Mouse (Mus musculus) testis, adult 2 months (tissue): ENCODE measurements around the gene Scarf1. TPM values are rescaled to one million over a fixed set of nuclear protein-coding genes. Genes with fewer than 3 reads are reported as not detected.

ENCODE experiments used
- H3K27ac ChIP-seq: fragments of 200-500 bp; 2 replicates; pipeline ENCODE4 v1.5.1; 2012; ENCODE audit warnings: low read depth, low read length; ENCODE audit not compliant: control insufficient read depth, insufficient read depth
- H3K27me3 ChIP-seq: fragments of 200-500 bp; 2 replicates; pipeline ENCODE4 v1.6.1; 2012; ENCODE audit warnings: mild to moderate bottlenecking, low read length, moderate library complexity; ENCODE audit not compliant: control insufficient read depth, insufficient read depth
- H3K36me3 ChIP-seq: fragments of 200-500 bp; 2 replicates; pipeline ENCODE4 v1.6.1; 2012; ENCODE audit warnings: mild to moderate bottlenecking, low read length; ENCODE audit not compliant: control insufficient read depth, insufficient read depth
- H3K4me1 ChIP-seq: fragments of 200-500 bp; 2 replicates; pipeline ENCODE4 v1.6.1; 2012; ENCODE audit warnings: low read length; ENCODE audit not compliant: control insufficient read depth, insufficient read depth
- H3K4me3 ChIP-seq: fragments of 200-500 bp; 2 replicates; pipeline ENCODE4 v1.5.1; 2012; ENCODE audit warnings: low read depth, mild to moderate bottlenecking, low read length, moderate library complexity, mixed read lengths; ENCODE audit not compliant: control insufficient read depth
- CTCF ChIP-seq: fragments of 200-500 bp; IDR thresholded peaks from 2 replicates; pipeline ENCODE4 v1.5.1; 2012; ENCODE audit warnings: low read depth, mild to moderate bottlenecking, inconsistent platforms, low read length, moderate library complexity; ENCODE audit not compliant: control insufficient read depth, insufficient read depth, insufficient replicate concordance
- POLR2A ChIP-seq: fragments of 200-500 bp; IDR thresholded peaks from 2 replicates; pipeline ENCODE4 v1.6.1; 2012; ENCODE audit warnings: low read depth, mild to moderate bottlenecking, inconsistent platforms, low read length, moderate library complexity; ENCODE audit not compliant: control insufficient read depth
- polyA plus RNA-seq: library from polyadenylated mRNA; depleted of rRNA; stranded (reverse); fragments of >200 nt; gene quantifications from 2 replicates; pipeline ENCODE4 v1.2.3, GENCODE M21; 2012

The Scarf1 gene
- polyA plus RNA-seq, 1 experiment, result 0.64 TPM

GRCm38 (mm10) chr11:75560530-75561409 lies 47.4 kb downstream of the Scarf1 start:
- TF ChIP-seq CTCF, result no peak
- no peaks in the 10 kb centered on the region; the same call in 1 of the 2 replicates for H3K4me1 ChIP-seq
- H3K27me3 ChIP-seq, result no peaks in the 10 kb centered on the region
- no peak overlapping the region for H3K27ac ChIP-seq
- no peak overlapping the region for H3K4me3 ChIP-seq
- 0 out of 2 replicates have a peak, but pooled peaks cover 1% of the 10 kb centered on the region for H3K36me3 ChIP-seq

GRCm38 (mm10) chr11:75561410-75561791 lies 48.1 kb downstream of the Scarf1 start:
- no peak for TF ChIP-seq CTCF
- no peak for TF ChIP-seq POLR2A
- no peak overlapping the region for H3K4me3 ChIP-seq
- no peaks in the 10 kb centered on the region; the same call in 1 of the 2 replicates for H3K4me1 ChIP-seq
- 0 out of 2 replicates have a peak, but pooled peaks cover 3% of the 10 kb centered on the region for H3K36me3 ChIP-seq
- no peaks in the 10 kb centered on the region for H3K27me3 ChIP-seq
- no peak overlapping the region for H3K27ac ChIP-seq

DNA sequence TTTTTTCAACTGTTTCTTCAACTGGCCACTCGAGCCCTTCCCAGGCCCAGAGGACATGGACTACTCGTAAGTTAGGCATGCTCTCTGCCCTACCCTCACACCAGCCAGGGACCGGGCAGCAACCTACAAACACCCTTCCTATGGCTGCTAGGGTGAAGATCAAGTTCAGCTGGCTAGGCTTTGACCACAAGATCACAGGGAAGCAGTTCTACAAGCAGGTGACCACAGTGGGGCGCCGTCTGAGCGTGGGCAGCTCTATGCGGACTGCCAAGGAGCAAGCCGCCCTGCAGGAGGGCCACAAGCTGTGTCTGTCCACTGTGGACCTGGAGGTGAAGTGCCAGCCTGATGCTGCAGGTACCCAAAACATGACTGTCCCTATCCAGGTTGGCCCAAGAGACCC lies 49.5 kb downstream of the Scarf1 start:
- no peak overlapping the region for H3K4me3 ChIP-seq
- TF ChIP-seq CTCF (no peak; the same call in 1 of the 2 replicates), POLR2A (no peak)
- H3K27ac ChIP-seq, result no peak overlapping the region

DNA sequence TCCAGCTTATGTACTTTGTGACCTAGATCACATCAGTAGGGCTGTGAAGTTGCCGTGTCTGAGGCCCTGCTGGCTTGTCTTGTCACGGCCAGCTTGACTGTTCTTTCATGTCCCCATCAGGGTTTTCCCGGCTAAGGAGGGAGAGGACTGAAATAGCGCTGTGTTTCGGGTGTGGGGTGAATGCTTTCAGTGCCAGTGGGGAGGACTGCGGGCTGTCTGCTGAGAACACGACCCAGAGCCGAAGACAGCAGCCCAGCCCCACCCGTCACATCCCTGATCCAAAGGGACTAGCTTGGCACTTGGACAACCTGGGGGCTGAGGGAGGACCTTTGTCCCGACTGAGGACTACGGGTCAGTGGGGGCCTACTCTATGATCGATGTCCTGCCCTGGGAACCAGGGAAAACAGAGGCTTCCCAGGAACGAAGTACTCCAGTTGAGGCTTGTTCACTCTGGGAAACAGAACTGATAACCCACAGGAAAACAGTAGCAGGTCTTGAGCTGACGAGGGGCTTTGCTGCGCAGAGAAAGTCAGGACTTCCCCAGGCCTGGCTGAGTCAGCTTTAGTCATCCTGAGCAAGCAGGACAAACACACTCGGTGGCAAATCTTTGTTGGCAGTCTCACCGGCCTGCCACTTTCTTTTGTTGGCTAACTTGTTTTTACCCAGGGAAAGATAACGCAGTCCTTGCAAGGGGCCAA lies 50.7 kb downstream of the Scarf1 start:
- Histone ChIP-seq H3K36me3 (peaks cover 4% of the 10 kb centered on the region), H3K27ac (peak overlapping the region; percentile 41), H3K4me3 (no peak overlapping the region), H3K27me3 (no peaks in the 10 kb centered on the region), H3K4me1 (no peaks in the 10 kb centered on the region; the same call in 1 of the 2 replicates)
- TF ChIP-seq CTCF (no peak), POLR2A (no peak)

More for the DNA sequence above, 49.5 kb downstream of the Scarf1 start:
- Histone ChIP-seq H3K27me3 (no peaks in the 10 kb centered on the region), H3K36me3 (peaks cover 4% of the 10 kb centered on the region), H3K4me1 (no peaks in the 10 kb centered on the region; the same call in 1 of the 2 replicates)

DNA sequence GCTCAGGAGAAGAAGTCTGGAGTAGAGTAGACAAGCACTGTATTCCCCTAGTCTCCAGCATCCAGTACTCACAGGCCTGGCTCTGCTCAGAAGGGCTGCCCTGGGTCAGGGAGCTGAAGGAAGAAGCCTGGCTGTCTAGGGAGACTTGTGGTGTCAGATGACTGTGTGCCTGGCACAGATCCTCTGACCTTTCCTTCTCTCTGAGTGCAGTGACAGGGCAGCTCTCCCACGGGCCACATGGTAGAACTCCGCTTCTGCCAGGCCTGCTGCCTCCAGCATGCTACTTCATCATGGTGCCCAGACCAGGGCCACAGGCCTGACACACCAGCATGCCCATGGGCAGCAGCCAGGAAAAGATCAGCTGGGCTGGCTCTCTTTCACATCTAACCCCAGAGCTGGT lies 52.5 kb downstream of the Scarf1 start:
- Histone ChIP-seq H3K36me3 (peaks cover 4% of the 10 kb centered on the region), H3K4me1 (no peaks in the 10 kb centered on the region; the same call in 1 of the 2 replicates), H3K4me3 (no peak overlapping the region), H3K27me3 (no peaks in the 10 kb centered on the region), H3K27ac (no peak overlapping the region)
- no peak for TF ChIP-seq CTCF

DNA sequence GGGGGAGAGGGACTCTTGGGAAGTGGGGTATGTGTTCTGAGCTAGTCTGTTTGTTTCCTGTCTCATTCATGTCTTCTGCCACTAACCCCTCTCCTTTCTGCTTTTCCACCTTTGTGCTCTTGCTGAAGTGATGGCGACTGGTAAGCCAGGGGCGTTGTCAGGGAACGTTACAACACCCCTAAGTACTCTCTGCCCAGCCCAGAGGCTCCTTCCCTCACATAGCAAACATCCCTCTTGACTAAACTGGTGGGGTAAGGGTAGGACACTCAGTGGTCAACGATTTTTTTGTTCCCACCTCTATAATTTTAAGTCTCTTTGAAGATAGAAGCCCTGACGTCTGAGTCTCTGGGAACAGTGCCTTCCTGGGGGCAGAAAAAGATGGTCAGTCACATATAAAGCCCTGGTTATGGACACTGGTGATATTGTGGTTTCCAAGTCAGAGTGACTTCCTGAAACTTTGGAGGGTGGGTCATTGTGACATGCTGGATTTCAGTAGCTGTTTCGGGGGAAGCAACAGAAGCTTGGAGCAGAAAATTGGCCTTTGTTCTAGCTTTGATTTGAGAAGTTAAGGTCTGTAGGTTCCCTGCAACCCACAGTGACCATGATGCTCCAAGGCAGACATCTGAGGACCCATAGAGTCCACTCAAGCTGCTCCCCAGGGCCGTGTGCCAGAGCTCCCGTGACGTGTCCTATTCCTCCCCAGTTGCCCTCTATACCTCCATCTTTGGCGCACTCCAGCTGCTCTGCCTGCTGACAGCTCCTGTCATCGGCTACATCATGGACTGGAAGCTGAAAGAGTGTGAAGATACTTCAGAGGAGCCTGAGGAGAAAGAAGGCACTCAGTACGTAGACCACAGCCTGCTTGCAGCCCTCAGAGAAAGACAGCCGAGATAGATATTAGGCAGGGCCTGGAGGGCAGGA lies 53.2 kb downstream of the Scarf1 start:
- Histone ChIP-seq H3K36me3 (peaks cover 4% of the 10 kb centered on the region), H3K27me3 (no peaks in the 10 kb centered on the region), H3K27ac (no peak overlapping the region), H3K4me3 (no peak overlapping the region), H3K4me1 (no peaks in the 10 kb centered on the region; the same call in 1 of the 2 replicates)
- TF ChIP-seq POLR2A (no peak), CTCF (no peak)
